Mouse (Mus musculus) MEL (cell line): ENCODE data around the gene Higd1a. TPM values are rescaled to one million over a fixed set of nuclear protein-coding genes. Genes with fewer than 3 reads are reported as not detected.

ENCODE experiments used
- DNase-seq: peaks from one replicate; pipeline ENCODE4 v3.0.0; 2011; ENCODE audit warnings: low read depth, low spot score
- H3K27ac ChIP-seq: 2 replicates; pipeline ENCODE4 v1.5.1; 2012; ENCODE audit warnings: low read depth, mild to moderate bottlenecking, control low read depth, low read length, moderate library complexity; ENCODE audit not compliant: control insufficient read depth
- H3K27me3 ChIP-seq, 2 experiments: fragments of 150-350 bp in 1 of 2; sonication (generic) in 1 of 2; 2 replicates each; pipeline ENCODE4 v1.6.1; 2012; ENCODE audit warnings: low read length in 2 of 2, mild to moderate bottlenecking in 2 of 2, improper control_type of control experiment in 1 of 2, moderate library complexity in 1 of 2; ENCODE audit not compliant: insufficient read depth in 2 of 2, control insufficient read depth in 1 of 2
- H3K36me3 ChIP-seq, 2 experiments: 2 replicates each; pipeline ENCODE4 v1.6.1; 2012 to 2014; ENCODE audit warnings: low read length in 2 of 2, improper control_type of control experiment in 1 of 2, inconsistent platforms in 1 of 2, mild to moderate bottlenecking in 1 of 2; ENCODE audit not compliant: insufficient read depth in 2 of 2, control insufficient read depth in 1 of 2
- H3K4me1 ChIP-seq, 2 experiments: fragments of 150-350 bp in 1 of 2; sonication (generic) in 1 of 2; 2 replicates each; pipeline ENCODE4 v1.6.1; 2012; ENCODE audit warnings: low read length in 2 of 2, improper control_type of control experiment in 1 of 2, mild to moderate bottlenecking in 1 of 2; ENCODE audit not compliant: insufficient read depth in 2 of 2, control insufficient read depth in 1 of 2
- H3K4me3 ChIP-seq, 2 experiments: fragments of 150-350 bp in 1 of 2; sonication (generic) in 1 of 2; 2 replicates each; pipeline ENCODE4 v1.5.1; 2012; ENCODE audit warnings: low read depth in 2 of 2, low read length in 2 of 2, mild to moderate bottlenecking in 2 of 2, moderate library complexity in 2 of 2, control low read depth in 1 of 2, improper control_type of control experiment in 1 of 2; ENCODE audit not compliant: control insufficient read depth in 1 of 2, insufficient read depth in 1 of 2
- H3K79me2 ChIP-seq: 2 replicates; pipeline ENCODE4 v1.6.1; 2012; ENCODE audit warnings: mild to moderate bottlenecking, low read length, moderate library complexity; ENCODE audit not compliant: control insufficient read depth, poor library complexity, insufficient read depth
- H3K9ac ChIP-seq: 2 replicates; pipeline ENCODE4 v1.6.1; 2012; ENCODE audit warnings: low read depth, mild to moderate bottlenecking, control low read depth, low read length, moderate library complexity; ENCODE audit not compliant: control insufficient read depth, poor library complexity, severe bottlenecking
- H3K9me3 ChIP-seq: fragments of 150-350 bp; sonication (generic); replicated peaks from 2 replicates; pipeline ENCODE4 v1.6.1; 2012; ENCODE audit warnings: mild to moderate bottlenecking, low read length, improper control_type of control experiment, moderate library complexity; ENCODE audit not compliant: insufficient read depth
- BHLHE40 ChIP-seq: IDR thresholded peaks from 2 replicates; pipeline ENCODE4 v1.6.1; 2012; ENCODE audit warnings: low read depth, mild to moderate bottlenecking, inconsistent platforms, low read length, improper control_type of control experiment, borderline replicate concordance
- CHD1 ChIP-seq: IDR thresholded peaks from 2 replicates; pipeline ENCODE4 v1.6.1; 2012; ENCODE audit warnings: low read depth, mild to moderate bottlenecking, inconsistent platforms, low read length, improper control_type of control experiment
- CHD2 ChIP-seq: IDR thresholded peaks from 2 replicates; pipeline ENCODE4 v1.6.1; 2011; ENCODE audit warnings: low read length, improper control_type of control experiment
- CTCF ChIP-seq, 3 experiments: IDR thresholded peaks in 2 of 3; conservative IDR thresholded peaks in 1 of 3; 2 replicates each; pipeline ENCODE4 v1.5.1; 2011 to 2012; ENCODE audit warnings: low read length in 3 of 3, low read depth in 2 of 3, mild to moderate bottlenecking in 2 of 3, improper control_type of control experiment in 1 of 3, inconsistent platforms in 1 of 3, mixed read lengths in 1 of 3, moderate library complexity in 1 of 3; ENCODE audit not compliant: control insufficient read depth in 1 of 3, insufficient read depth in 1 of 3, poor library complexity in 1 of 3, severe bottlenecking in 1 of 3
- GATA1 ChIP-seq: IDR thresholded peaks from 2 replicates; pipeline ENCODE4 v1.6.1; 2011; ENCODE audit warnings: low read depth, low read length, improper control_type of control experiment
- HCFC1 ChIP-seq: IDR thresholded peaks from 2 replicates; pipeline ENCODE4 v1.6.1; 2012; ENCODE audit warnings: low read depth, mild to moderate bottlenecking, inconsistent platforms, low read length, improper control_type of control experiment, moderate library complexity
- KAT2A ChIP-seq: conservative IDR thresholded peaks from 2 replicates; pipeline ENCODE4 v1.6.1; 2012; ENCODE audit warnings: low read depth, low read length, improper control_type of control experiment, inconsistent platforms
- MAFK ChIP-seq: IDR thresholded peaks from 2 replicates; pipeline ENCODE4 v1.6.1; 2011; ENCODE audit warnings: low read depth, mild to moderate bottlenecking, low read length, improper control_type of control experiment, borderline replicate concordance
- MAX ChIP-seq: IDR thresholded peaks from 2 replicates; pipeline ENCODE4 v1.6.1; 2011; ENCODE audit warnings: low read length, improper control_type of control experiment
- MEF2A ChIP-seq: IDR thresholded peaks from 2 replicates; pipeline ENCODE4 v1.6.1; 2014; ENCODE audit warnings: low read depth, mild to moderate bottlenecking, inconsistent platforms, low read length, improper control_type of control experiment; ENCODE audit not compliant: poor library complexity, insufficient replicate concordance, severe bottlenecking; ENCODE audit errors: extremely low read depth
- MXI1 ChIP-seq: IDR thresholded peaks from 2 replicates; pipeline ENCODE4 v1.6.1; 2011; ENCODE audit warnings: mild to moderate bottlenecking, low read depth, low read length, improper control_type of control experiment
- MYC ChIP-seq: IDR thresholded peaks from 2 replicates; pipeline ENCODE4 v1.6.1; 2011; ENCODE audit warnings: low read depth, mild to moderate bottlenecking, low read length, improper control_type of control experiment, moderate library complexity
- NELFE ChIP-seq: IDR thresholded peaks from 2 replicates; pipeline ENCODE4 v1.6.1; 2011; ENCODE audit warnings: low read depth, low read length, improper control_type of control experiment
- NRF1 ChIP-seq: IDR thresholded peaks from 2 replicates; pipeline ENCODE4 v1.6.1; 2014; ENCODE audit warnings: low read depth, mild to moderate bottlenecking, inconsistent platforms, low read length, improper control_type of control experiment, moderate library complexity; ENCODE audit not compliant: poor library complexity, insufficient read depth, severe bottlenecking
- POLR2A ChIP-seq, 2 experiments: IDR thresholded peaks; 2 replicates each; pipeline ENCODE4 v1.6.1; 2011 to 2012; ENCODE audit warnings: low read length in 2 of 2, mild to moderate bottlenecking in 2 of 2, control low read depth in 1 of 2, improper control_type of control experiment in 1 of 2, low read depth in 1 of 2, moderate library complexity in 1 of 2; ENCODE audit not compliant: control insufficient read depth in 1 of 2, insufficient read depth in 1 of 2, poor library complexity in 1 of 2
- RAD21 ChIP-seq: IDR thresholded peaks from 2 replicates; pipeline ENCODE4 v1.6.1; 2011; ENCODE audit warnings: mild to moderate bottlenecking, low read depth, low read length, improper control_type of control experiment
- SIN3A ChIP-seq: IDR thresholded peaks from 2 replicates; pipeline ENCODE4 v1.6.1; 2012; ENCODE audit warnings: low read length, improper control_type of control experiment, inconsistent platforms
- SMC3 ChIP-seq: IDR thresholded peaks from 2 replicates; pipeline ENCODE4 v1.6.1; 2011; ENCODE audit warnings: low read depth, low read length, improper control_type of control experiment
- TBP ChIP-seq: IDR thresholded peaks from 2 replicates; pipeline ENCODE4 v1.8.0; 2011; ENCODE audit warnings: low read depth, low read length, improper control_type of control experiment
- TCF12 ChIP-seq: IDR thresholded peaks from 2 replicates; pipeline ENCODE4 v1.6.1; 2014; ENCODE audit warnings: low read depth, mild to moderate bottlenecking, inconsistent platforms, low read length, improper control_type of control experiment, moderate library complexity
- UBTF ChIP-seq: IDR thresholded peaks from 2 replicates; pipeline ENCODE4 v1.6.1; 2012; ENCODE audit warnings: low read depth, mild to moderate bottlenecking, inconsistent platforms, low read length, improper control_type of control experiment, moderate library complexity, borderline replicate concordance; ENCODE audit not compliant: insufficient read depth
- USF1 ChIP-seq: IDR thresholded peaks from 2 replicates; pipeline ENCODE4 v1.6.1; 2014; ENCODE audit warnings: low read depth, mild to moderate bottlenecking, inconsistent platforms, low read length, improper control_type of control experiment, moderate library complexity
- USF2 ChIP-seq, 2 experiments: IDR thresholded peaks; 2 replicates each; pipeline ENCODE4 v1.6.1; 2011 to 2012; ENCODE audit warnings: improper control_type of control experiment in 2 of 2, low read length in 2 of 2, borderline replicate concordance in 1 of 2, inconsistent platforms in 1 of 2, low read depth in 1 of 2, mild to moderate bottlenecking in 1 of 2; ENCODE audit not compliant: insufficient read depth in 1 of 2
- ZC3H11A ChIP-seq: IDR thresholded peaks from 2 replicates; pipeline ENCODE4 v1.6.1; 2012; ENCODE audit warnings: low read depth, mild to moderate bottlenecking, inconsistent platforms, low read length, improper control_type of control experiment
- ZKSCAN1 ChIP-seq: IDR thresholded peaks from 2 replicates; pipeline ENCODE4 v1.6.1; 2012; ENCODE audit warnings: low read depth, mild to moderate bottlenecking, inconsistent platforms, low read length, improper control_type of control experiment, moderate library complexity
- ZMIZ1 ChIP-seq: IDR thresholded peaks from 2 replicates; pipeline ENCODE4 v1.6.1; 2012; ENCODE audit warnings: low read depth, mild to moderate bottlenecking, inconsistent platforms, low read length, improper control_type of control experiment, moderate library complexity
- polyA plus RNA-seq, 2 experiments: library from polyadenylated mRNA; stranded (reverse) in 1 of 2; unstranded in 1 of 2; fragments of >175 nt in 1 of 2; fragments of >200 nt in 1 of 2; gene quantifications; 2 replicates each; pipeline versions ENCODE4 v1.2.1 to v1.2.4; 2012; ENCODE audit warnings: low replicate concordance in 2 of 2, low read depth in 1 of 2; ENCODE audit not compliant: insufficient read length in 2 of 2, insufficient read depth in 1 of 2, missing spikeins in 1 of 2
- total RNA-seq: library from RNA; depleted of rRNA; stranded (reverse); fragments of 300-350 nt; gene quantifications from 2 replicates; pipeline ENCODE4 v1.2.3, GENCODE M21; 2012

The Higd1a gene
- total and polyA plus RNA-seq, 3 experiments = 142 to 177 TPM; not detected in 1

DNA sequence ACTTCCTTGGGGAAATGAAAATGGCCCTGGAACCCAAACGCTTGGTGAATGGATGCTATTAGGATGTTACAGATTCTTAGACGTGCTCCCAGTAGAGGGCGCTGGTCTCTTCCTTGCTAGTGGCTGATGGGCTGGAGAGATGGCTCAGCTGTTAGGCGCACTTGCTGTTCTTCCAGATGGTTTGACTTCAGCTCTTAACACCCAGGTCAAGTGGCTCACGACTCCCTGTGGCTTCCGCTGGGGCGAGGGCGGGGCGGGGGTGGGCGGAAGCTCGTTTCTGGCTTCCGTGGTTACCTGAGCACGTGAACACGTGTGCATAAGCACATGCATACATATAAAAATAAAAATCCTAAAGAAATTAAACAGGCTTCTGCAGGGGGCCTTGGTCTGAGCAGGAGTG is 22.7 kb upstream of the Higd1a start (continued):
- TF ChIP-seq GATA1 = no peak
- TF ChIP-seq RAD21 = peak; percentile 28
- TF ChIP-seq NELFE = no peak
- peak; percentile 30; the same call in 1 of the 2 replicates for TF ChIP-seq MXI1
- peak; percentile 14; the same call in 1 of the 2 replicates for TF ChIP-seq USF1
- TF ChIP-seq KAT2A = no peak

DNA sequence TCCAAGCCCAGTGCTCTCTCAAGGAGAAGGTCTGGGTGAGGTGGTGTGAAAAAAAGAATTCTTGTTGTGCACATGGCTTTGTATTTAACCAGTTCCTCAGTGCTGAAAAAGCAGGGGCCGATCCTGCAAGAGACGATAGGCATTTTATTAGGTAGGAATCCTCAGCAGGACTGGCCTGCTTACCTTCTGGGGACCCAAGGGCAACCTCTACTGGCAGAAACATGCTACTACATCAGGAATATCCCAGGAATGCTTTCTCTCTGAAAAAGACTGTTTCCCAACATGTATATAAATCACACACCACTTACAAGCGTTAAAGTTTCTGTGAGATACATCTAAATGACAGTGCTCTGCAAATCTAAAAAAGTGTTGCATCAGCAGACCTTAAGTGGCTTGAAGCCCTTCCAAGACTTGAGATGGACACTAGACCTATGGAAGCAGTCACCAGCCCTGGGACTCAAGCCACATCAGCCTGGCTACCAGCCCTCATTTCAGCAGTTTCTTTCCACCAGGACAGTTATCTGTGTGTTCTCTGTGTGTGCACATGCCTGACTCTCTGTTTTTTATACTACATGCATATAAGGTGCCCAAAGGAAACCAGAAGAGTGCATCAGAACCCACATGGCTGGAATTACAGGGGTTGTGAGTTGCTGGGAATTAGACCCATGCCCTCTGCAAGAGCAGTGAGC is 19.0 kb upstream of the Higd1a start:
- peak; percentile 44 for DNase-seq
- H3K36me3 ChIP-seq = no peaks in the 10 kb centered on the region

DNA sequence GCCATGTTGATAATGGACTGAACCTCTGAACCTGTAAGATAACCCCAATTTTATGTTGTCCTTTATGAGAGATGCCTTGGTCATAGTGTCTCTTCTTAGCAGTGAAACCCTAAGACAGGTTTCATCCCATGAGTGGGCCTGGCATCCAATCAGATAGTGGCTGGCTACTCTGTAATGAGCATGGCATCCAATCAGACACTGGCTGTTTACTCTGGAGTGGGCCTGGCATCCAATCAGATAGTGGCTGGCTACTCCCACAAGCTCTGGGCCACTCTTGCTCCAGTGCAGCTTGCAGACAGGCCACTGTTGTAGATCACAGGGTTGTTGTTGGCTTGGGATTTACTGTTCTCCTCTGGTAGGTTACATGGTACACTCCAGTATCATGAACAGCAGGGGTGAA is 15.4 kb upstream of the Higd1a start:
- H3K9ac ChIP-seq = no peak overlapping the region
- no peaks in the 10 kb centered on the region for H3K79me2 ChIP-seq
- no peak overlapping the region for H3K4me3 ChIP-seq
- H3K36me3 ChIP-seq = no peaks in the 10 kb centered on the region
- DNase-seq = no peak
- H3K27ac ChIP-seq = no peak overlapping the region
- H3K27me3 ChIP-seq = peaks cover 0 to 3% of the 10 kb centered on the region in 2 experiments
- TF ChIP-seq MAFK (no peak), CHD1 (no peak), KAT2A (no peak), MEF2A (no peak), MYC (no peak), ZKSCAN1 (no peak), TBP (no peak), CHD2 (no peak), POLR2A (IDR thresholded peaks at IDR 0.05; ENCODE audit: control insufficient read depth in 1 of 2, insufficient read depth in 1 of 2, low read depth in 1 of 2, low read length in 2 of 2, poor library complexity in 1 of 2) (no peak), HCFC1 (no peak), TCF12 (no peak), USF2 (IDR thresholded peaks at IDR 0.05; ENCODE audit: borderline replicate concordance in 1 of 2, insufficient read depth in 1 of 2, low read depth in 1 of 2, low read length in 2 of 2) (no peak), MAX (no peak), SMC3 (no peak), ZMIZ1 (no peak), NRF1 (no peak), SIN3A (no peak), UBTF (no peak)
- H3K4me1 ChIP-seq = no peaks in the 10 kb centered on the region
- no peaks in the 10 kb centered on the region for H3K9me3 ChIP-seq

More for the DNA sequence above, 19.0 kb upstream of the Higd1a start:
- Histone ChIP-seq H3K27me3 (no peaks in the 10 kb centered on the region; a peak in 1 of 4 replicates), H3K9me3 (no peaks in the 10 kb centered on the region), H3K4me3 (no peak overlapping the region), H3K79me2 (no peaks in the 10 kb centered on the region), H3K9ac (no peak overlapping the region), H3K4me1 (no peaks in the 10 kb centered on the region; a peak in 1 of 4 replicates), H3K27ac (no peak overlapping the region)
- TF ChIP-seq ZC3H11A = peak; percentile 27; the same call in 1 of the 2 replicates
- TF ChIP-seq TBP = no peak
- no peak for TF ChIP-seq BHLHE40
- peak; percentile 56 for TF ChIP-seq RAD21
- TF ChIP-seq MAX = no peak
- peak; percentile 73 for TF ChIP-seq SMC3
- peak; percentile 63 to 89 (median 71) for TF ChIP-seq CTCF (IDR thresholded peaks at IDR 0.05 in 2 of 3, conservative IDR thresholded peaks at IDR 0.05 in 1 of 3; ENCODE audit: control insufficient read depth in 1 of 3, insufficient read depth in 1 of 3, low read depth in 2 of 3, low read length in 3 of 3, poor library complexity in 1 of 3, severe bottlenecking in 1 of 3)
